Mouse (Mus musculus): ENCODE data around the gene Capn5. TPM values are rescaled to one million over a fixed set of nuclear protein-coding genes. Genes with fewer than 3 reads are reported as not detected.
"Not testable (repeated sequence)": the region's sequence is repeated elsewhere in the genome, so short reads cannot be mapped to it uniquely, and the experiment has no call there.

Capn5 gene
- polyA plus RNA-seq, 1 experiment from 2014 or later: 7.4 TPM

- Histone ChIP-seq H3K27me3 (ENCODE audit: control insufficient read depth, insufficient read depth, low read length) (peaks cover 42% of the 10 kb centered on the region), H3K4me1 (ENCODE audit: control insufficient read depth, insufficient read depth, low read length) (peaks cover 12% of the 10 kb centered on the region), H3K9me3 (replicated peaks; ENCODE audit: control insufficient read depth, low read length) (no peaks in the 10 kb centered on the region), H3K9ac (ENCODE audit: low read length) (no peak overlapping the region), H3K36me3 (ENCODE audit: control insufficient read depth, insufficient read depth) (no peaks in the 10 kb centered on the region), H3K4me2 (ENCODE audit: low read depth, low read length) (peak overlapping the region; percentile 76), H3K4me3 (ENCODE audit: low read length) (peak overlapping the region; percentile 50), H3K27ac (ENCODE audit: low read length) (no peak overlapping the region)
- ATAC-seq (replicated peaks; ENCODE audit: extremely low read depth, insufficient read depth, low FRiP score): peak; percentile 31; the same call in 1 of the 2 replicates
- 2% methylated on average over 61 of the region's 61 CpGs for WGBS
Observed at GRCm38 (mm10) chr7:98194026-98194792, 16.1 kb upstream of the Capn5 start.

- Histone ChIP-seq H3K9me3 (replicated peaks; ENCODE audit: control insufficient read depth, low read length) (no peaks in the 10 kb centered on the region), H3K4me1 (ENCODE audit: control insufficient read depth, insufficient read depth, low read length) (peaks cover 12% of the 10 kb centered on the region), H3K4me3 (ENCODE audit: low read length) (peak overlapping the region; percentile 50), H3K4me2 (ENCODE audit: low read depth, low read length) (peak overlapping the region; percentile 76), H3K27ac (ENCODE audit: low read length) (no peak overlapping the region), H3K9ac (ENCODE audit: low read length) (no peak overlapping the region), H3K36me3 (ENCODE audit: control insufficient read depth, insufficient read depth) (no peaks in the 10 kb centered on the region), H3K27me3 (ENCODE audit: control insufficient read depth, insufficient read depth, low read length) (peaks cover 42% of the 10 kb centered on the region)
- 7% methylated on average over 36 of the region's 36 CpGs for WGBS
- ATAC-seq (replicated peaks; ENCODE audit: extremely low read depth, insufficient read depth, low FRiP score): 0 out of 2 replicates have a peak, but pooled peaks have one; percentile 33
Observed at GRCm38 (mm10) chr7:98193515-98194025, 15.5 kb upstream of the Capn5 start.

- no peak overlapping the region for H3K4me2 ChIP-seq (ENCODE audit: low read depth, low read length)
- no peak for ATAC-seq (replicated peaks; ENCODE audit: extremely low read depth, insufficient read depth, low FRiP score)
- no peaks in the 10 kb centered on the region for H3K36me3 ChIP-seq (ENCODE audit: control insufficient read depth, insufficient read depth)
- H3K9ac ChIP-seq (ENCODE audit: low read length): no peak overlapping the region
- H3K4me3 ChIP-seq (ENCODE audit: low read length): no peak overlapping the region
- no peak overlapping the region for H3K27ac ChIP-seq (ENCODE audit: low read length)
- peaks cover 12% of the 10 kb centered on the region for H3K4me1 ChIP-seq (ENCODE audit: control insufficient read depth, insufficient read depth, low read length)
- no peaks in the 10 kb centered on the region for H3K9me3 ChIP-seq (replicated peaks; ENCODE audit: control insufficient read depth, low read length)
- 54% methylated on average over 17 of the region's 17 CpGs for WGBS
- peaks cover 42% of the 10 kb centered on the region for H3K27me3 ChIP-seq (ENCODE audit: control insufficient read depth, insufficient read depth, low read length)
Observed at GRCm38 (mm10) chr7:98191571-98192250, 13.6 kb upstream of the Capn5 start.

- Histone ChIP-seq H3K4me2 (ENCODE audit: low read depth, low read length) (no peak overlapping the region), H3K27me3 (ENCODE audit: control insufficient read depth, insufficient read depth, low read length) (peaks cover 40% of the 10 kb centered on the region), H3K27ac (ENCODE audit: low read length) (no peak overlapping the region), H3K36me3 (ENCODE audit: control insufficient read depth, insufficient read depth) (no peaks in the 10 kb centered on the region), H3K9me3 (replicated peaks; ENCODE audit: control insufficient read depth, low read length) (no peaks in the 10 kb centered on the region), H3K9ac (ENCODE audit: low read length) (no peak overlapping the region), H3K4me1 (ENCODE audit: control insufficient read depth, insufficient read depth, low read length) (peaks cover 12% of the 10 kb centered on the region), H3K4me3 (ENCODE audit: low read length) (no peak overlapping the region)
- no peak for ATAC-seq (replicated peaks; ENCODE audit: extremely low read depth, insufficient read depth, low FRiP score)
- WGBS: 80% methylated on average over 1 of the region's 1 CpGs
Observed at GRCm38 (mm10) chr7:98190578-98190977, 12.5 kb upstream of the Capn5 start.

DNA sequence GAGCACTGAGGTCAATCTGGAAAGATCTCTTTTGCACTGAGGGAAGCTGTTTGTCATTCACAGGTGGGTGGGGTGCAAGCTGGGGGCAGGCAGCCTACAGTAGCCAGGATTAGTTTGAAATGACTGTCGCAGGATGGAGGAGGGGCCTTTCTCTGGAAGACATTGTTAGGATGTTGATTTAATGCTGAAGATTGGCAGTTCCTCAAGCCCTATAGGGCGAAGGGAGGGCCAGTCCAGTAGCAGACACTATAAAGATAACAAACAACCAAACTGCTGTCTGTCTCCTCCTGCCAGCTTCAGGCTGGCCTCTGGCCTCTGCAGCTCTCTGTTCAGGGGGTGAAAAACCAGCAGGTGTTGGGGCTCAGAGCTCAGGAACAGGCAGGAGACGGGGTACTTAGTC lies 11.7 kb upstream of the Capn5 start:
- H3K4me1 ChIP-seq (ENCODE audit: control insufficient read depth, insufficient read depth, low read length): peaks cover 12% of the 10 kb centered on the region
- H3K4me2 ChIP-seq (ENCODE audit: low read depth, low read length): no peak overlapping the region
- no peaks in the 10 kb centered on the region for H3K9me3 ChIP-seq (replicated peaks; ENCODE audit: control insufficient read depth, low read length)
- ATAC-seq (replicated peaks; ENCODE audit: extremely low read depth, insufficient read depth, low FRiP score): no peak
- no peaks in the 10 kb centered on the region for H3K36me3 ChIP-seq (ENCODE audit: control insufficient read depth, insufficient read depth)
- H3K9ac ChIP-seq (ENCODE audit: low read length): no peak overlapping the region
- 26% methylated on average over 3 of the region's 3 CpGs for WGBS
- peaks cover 31% of the 10 kb centered on the region for H3K27me3 ChIP-seq (ENCODE audit: control insufficient read depth, insufficient read depth, low read length)
- H3K4me3 ChIP-seq (ENCODE audit: low read length): no peak overlapping the region
- H3K27ac ChIP-seq (ENCODE audit: low read length): no peak overlapping the region

GRCm38 (mm10) chr7:98188680-98189079 lies 10.6 kb upstream of the Capn5 start:
- Histone ChIP-seq H3K36me3 (ENCODE audit: control insufficient read depth, insufficient read depth) (no peaks in the 10 kb centered on the region), H3K4me3 (ENCODE audit: low read length) (no peak overlapping the region), H3K27ac (ENCODE audit: low read length) (no peak overlapping the region), H3K9ac (ENCODE audit: low read length) (no peak overlapping the region), H3K9me3 (replicated peaks; ENCODE audit: control insufficient read depth, low read length) (no peaks in the 10 kb centered on the region), H3K27me3 (ENCODE audit: control insufficient read depth, insufficient read depth, low read length) (peaks cover 21% of the 10 kb centered on the region), H3K4me1 (ENCODE audit: control insufficient read depth, insufficient read depth, low read length) (peaks cover 4% of the 10 kb centered on the region; the same call in 1 of the 2 replicates), H3K4me2 (ENCODE audit: low read depth, low read length) (no peak overlapping the region)
- 84% methylated on average over 2 of the region's 2 CpGs for WGBS
- ATAC-seq (replicated peaks; ENCODE audit: extremely low read depth, insufficient read depth, low FRiP score): no peak

GRCm38 (mm10) chr7:98188238-98188637 lies 10.2 kb upstream of the Capn5 start:
- 96% methylated on average over 2 of the region's 2 CpGs for WGBS
- H3K36me3 ChIP-seq (ENCODE audit: control insufficient read depth, insufficient read depth): no peaks in the 10 kb centered on the region
- no peak for ATAC-seq (replicated peaks; ENCODE audit: extremely low read depth, insufficient read depth, low FRiP score)
- no peaks in the 10 kb centered on the region for H3K4me1 ChIP-seq (ENCODE audit: control insufficient read depth, insufficient read depth, low read length)
- H3K27me3 ChIP-seq (ENCODE audit: control insufficient read depth, insufficient read depth, low read length): peaks cover 16% of the 10 kb centered on the region
- no peak overlapping the region for H3K4me3 ChIP-seq (ENCODE audit: low read length)
- no peak overlapping the region for H3K4me2 ChIP-seq (ENCODE audit: low read depth, low read length)
- H3K27ac ChIP-seq (ENCODE audit: low read length): no peak overlapping the region
- H3K9ac ChIP-seq (ENCODE audit: low read length): no peak overlapping the region
- H3K9me3 ChIP-seq (replicated peaks; ENCODE audit: control insufficient read depth, low read length): no peaks in the 10 kb centered on the region

DNA sequence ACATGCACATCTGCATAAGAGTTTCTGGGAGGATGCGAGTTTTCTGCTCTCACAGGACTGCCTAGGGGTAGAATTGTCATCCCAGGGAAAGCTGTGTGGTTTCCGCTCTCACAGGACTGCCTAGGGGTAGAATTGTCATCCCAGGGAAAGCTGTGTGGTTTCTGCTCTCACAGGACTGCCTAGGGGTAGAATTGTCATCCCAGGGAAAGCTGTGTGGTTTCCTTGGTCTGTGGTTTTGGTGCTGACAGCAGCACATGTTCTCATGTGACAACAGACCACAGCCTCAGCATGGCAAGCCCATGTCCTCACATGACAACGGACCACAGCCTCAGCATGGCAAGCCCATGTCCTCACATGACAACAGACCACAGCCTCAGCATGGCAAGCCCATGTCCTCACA lies 9.3 kb upstream of the Capn5 start:
- not testable (repeated sequence) for H3K9me3 ChIP-seq (replicated peaks; ENCODE audit: control insufficient read depth, low read length); H3K4me1 ChIP-seq (ENCODE audit: control insufficient read depth, insufficient read depth, low read length); H3K27ac ChIP-seq (ENCODE audit: low read length); H3K4me3 ChIP-seq (ENCODE audit: low read length); H3K36me3 ChIP-seq (ENCODE audit: control insufficient read depth, insufficient read depth); H3K9ac ChIP-seq (ENCODE audit: low read length); ATAC-seq (replicated peaks; ENCODE audit: extremely low read depth, insufficient read depth, low FRiP score); H3K27me3 ChIP-seq (ENCODE audit: control insufficient read depth, insufficient read depth, low read length); H3K4me2 ChIP-seq (ENCODE audit: low read depth, low read length)
- 72% methylated on average over 3 of the region's 3 CpGs for WGBS

DNA sequence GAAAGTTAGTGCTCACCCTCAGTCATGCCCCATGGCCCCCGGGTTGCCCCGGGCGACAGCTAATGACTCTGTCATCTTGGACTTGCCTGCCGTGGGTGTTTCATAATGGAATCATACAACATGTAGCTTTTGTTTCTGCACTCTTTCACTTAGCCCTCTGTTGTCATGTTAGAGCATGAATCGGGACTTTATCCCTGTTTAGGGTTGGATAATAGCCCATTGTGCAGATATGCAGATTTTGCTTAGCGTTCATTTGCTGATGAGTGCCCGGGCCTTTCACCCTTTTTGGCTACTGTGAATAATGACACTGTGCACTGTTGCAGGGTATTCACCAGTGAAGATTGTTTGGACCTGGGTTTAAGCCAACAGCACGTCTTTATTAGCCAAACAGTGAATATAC lies 8.6 kb upstream of the Capn5 start:
- no peak for ATAC-seq (replicated peaks; ENCODE audit: extremely low read depth, insufficient read depth, low FRiP score)
- Histone ChIP-seq H3K4me2 (ENCODE audit: low read depth, low read length) (no peak overlapping the region), H3K9me3 (replicated peaks; ENCODE audit: control insufficient read depth, low read length) (no peaks in the 10 kb centered on the region), H3K27me3 (ENCODE audit: control insufficient read depth, insufficient read depth, low read length) (peaks cover 3% of the 10 kb centered on the region; the same call in 1 of the 2 replicates), H3K36me3 (ENCODE audit: control insufficient read depth, insufficient read depth) (no peaks in the 10 kb centered on the region), H3K27ac (ENCODE audit: low read length) (no peak overlapping the region), H3K9ac (ENCODE audit: low read length) (no peak overlapping the region), H3K4me1 (ENCODE audit: control insufficient read depth, insufficient read depth, low read length) (peaks cover 3% of the 10 kb centered on the region; the same call in 1 of the 2 replicates), H3K4me3 (ENCODE audit: low read length) (no peak overlapping the region)
- WGBS: 74% methylated on average over 8 of the region's 8 CpGs
